7 mouse cellular contexts compared by ENCODE assay signal in the genomic region with DNA sequence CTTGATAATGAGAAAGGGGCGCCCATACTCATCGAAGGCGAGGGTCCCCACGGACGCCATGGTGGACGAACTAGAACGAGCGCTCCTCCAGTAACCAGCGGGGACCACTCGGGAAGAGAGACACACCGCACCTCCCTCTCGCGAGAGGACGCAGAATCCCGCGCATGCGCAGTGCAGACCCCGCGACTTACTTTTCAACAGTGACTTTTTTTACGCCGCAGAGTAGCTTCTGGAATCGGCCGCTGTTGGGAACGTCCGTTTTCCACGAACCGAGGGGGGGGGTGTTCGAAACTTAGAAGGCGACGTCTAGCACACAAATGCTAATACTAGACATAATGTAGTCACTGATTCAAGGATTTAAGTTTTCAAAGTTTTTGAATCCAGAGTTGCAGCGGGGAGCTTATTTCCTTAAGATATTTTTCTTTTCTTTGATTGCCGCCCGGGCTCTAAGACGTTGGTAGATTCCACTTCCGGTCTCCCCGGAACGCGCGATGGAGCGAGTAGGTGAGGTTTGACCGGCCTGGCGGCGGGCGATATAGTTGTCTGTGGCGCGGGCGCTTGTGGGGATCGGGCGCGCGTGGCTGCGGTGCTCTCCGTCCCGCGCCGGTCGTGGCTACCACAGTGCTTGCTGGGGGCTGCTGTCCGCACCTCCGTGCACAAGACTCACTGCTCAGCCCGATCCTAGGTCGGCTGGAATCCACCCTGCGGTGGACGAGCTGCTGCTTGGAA. TPM values are rescaled to one million over a fixed set of nuclear protein-coding genes. Genes with fewer than 3 reads are reported as not detected.
DNase-seq lines count a peak whose midpoint lies in the region; ATAC-seq and TF ChIP-seq lines count a peak whose summit lies in the region.

A gene (minus strand): TSS at position 159 of the 729 bp plus-strand sequence.
A gene (plus strand): TSS at position 207 of the 729 bp plus-strand sequence.

- peak within 1 kb of the TSS; percentile 87 for H3K9ac ChIP-seq in intestine, postnatal 0 days (ENCODE audit: low read depth, low read length)
- H3K9ac ChIP-seq in midbrain, embryonic 12.5 days (replicated peaks): peak within 1 kb of the TSS; percentile 96

- TF ChIP-seq CTCF in intestine, postnatal 0 days (IDR thresholded peaks at IDR 0.05; ENCODE audit: low read depth): no peak
- TF ChIP-seq CTCF in small intestine, adult 2 months (IDR thresholded peaks at IDR 0.05; ENCODE audit: extremely low read depth, insufficient read length, insufficient replicate concordance, low read depth, low read length): no peak

- peak within 1 kb of the TSS; percentile 98 for H3K4me3 ChIP-seq in embryonic facial prominence, embryonic 10.5 days
- H3K4me3 ChIP-seq in intestine, postnatal 0 days (ENCODE audit: low read depth, low read length): peak within 1 kb of the TSS; percentile 81
- peak within 1 kb of the TSS; percentile 95 for H3K4me3 ChIP-seq in midbrain, embryonic 12.5 days
- peak within 1 kb of the TSS; percentile 94 for H3K4me3 ChIP-seq in small intestine, adult 2 months (ENCODE audit: low read depth, low read length)

- no peaks in the 10 kb centered on the region for H3K27me3 ChIP-seq in embryonic facial prominence, embryonic 10.5 days (replicated peaks; ENCODE audit: low read depth, poor library complexity, severe bottlenecking)
- no peaks in the 10 kb centered on the region for H3K27me3 ChIP-seq in intestine, postnatal 0 days (replicated peaks; ENCODE audit: control insufficient read depth, insufficient read depth, low read length)
- H3K27me3 ChIP-seq in midbrain, embryonic 12.5 days: no peaks in the 10 kb centered on the region
- H3K27me3 ChIP-seq in small intestine, adult 2 months (ENCODE audit: control insufficient read depth, insufficient read depth, low read length): no peaks in the 10 kb centered on the region

- peak; percentile 98 for DNase-seq in adrenal gland, postnatal 10 days
- DNase-seq in embryonic facial prominence, embryonic 10.5 days (ENCODE audit: low spot score): peak; percentile 99
- DNase-seq in gonadal fat pad, adult 2 months (ENCODE audit: low read depth): peak; percentile 72
- DNase-seq in left cerebral cortex, postnatal 4 days: peak; percentile 98

- ATAC-seq in intestine, postnatal 0 days: peak; percentile 93
- peak; percentile 92 for ATAC-seq in midbrain, embryonic 12.5 days (ENCODE audit: low FRiP score, low read depth)

- TF ChIP-seq POLR2A in small intestine, adult 2 months (IDR thresholded peaks at IDR 0.05; ENCODE audit: low read depth, low read length): peak; percentile 81

- intact Hi-C loops in left cerebral cortex, postnatal 4 days (cut with DNase I): no loop called here

- no peaks in the 10 kb centered on the region for H3K9me3 ChIP-seq in embryonic facial prominence, embryonic 10.5 days
- H3K9me3 ChIP-seq in intestine, postnatal 0 days (ENCODE audit: control insufficient read depth): no peaks in the 10 kb centered on the region
- no peaks in the 10 kb centered on the region for H3K9me3 ChIP-seq in midbrain, embryonic 12.5 days

- H3K4me1 ChIP-seq in embryonic facial prominence, embryonic 10.5 days: peaks cover 25% of the 10 kb centered on the region
- peaks cover 12% of the 10 kb centered on the region; the same call in 1 of the 2 replicates for H3K4me1 ChIP-seq in intestine, postnatal 0 days (replicated peaks; ENCODE audit: control insufficient read depth, insufficient read depth, low read length)
- H3K4me1 ChIP-seq in midbrain, embryonic 12.5 days: peaks cover 28% of the 10 kb centered on the region
- H3K4me1 ChIP-seq in small intestine, adult 2 months (ENCODE audit: control insufficient read depth, insufficient read depth, insufficient read length, low read length): peaks cover 12% of the 10 kb centered on the region

- H3K36me3 ChIP-seq in embryonic facial prominence, embryonic 10.5 days (replicated peaks): peaks cover 22% of the 10 kb centered on the region
- peaks cover 10% of the 10 kb centered on the region for H3K36me3 ChIP-seq in intestine, postnatal 0 days (ENCODE audit: control insufficient read depth, insufficient read depth)
- H3K36me3 ChIP-seq in midbrain, embryonic 12.5 days: peaks cover 12% of the 10 kb centered on the region
- H3K36me3 ChIP-seq in small intestine, adult 2 months (ENCODE audit: control insufficient read depth, insufficient read depth, low read length): peaks cover 5% of the 10 kb centered on the region; the same call in 1 of the 2 replicates

- peak within 1 kb of the TSS; percentile 96 for H3K4me2 ChIP-seq in intestine, postnatal 0 days (replicated peaks; ENCODE audit: low read depth)
- peak within 1 kb of the TSS; percentile 97 for H3K4me2 ChIP-seq in midbrain, embryonic 12.5 days (replicated peaks)

- H3K27ac ChIP-seq in embryonic facial prominence, embryonic 10.5 days (replicated peaks): peak within 1 kb of the TSS; percentile 94
- H3K27ac ChIP-seq in intestine, postnatal 0 days (ENCODE audit: low read depth, low read length): peak within 1 kb of the TSS; percentile 85
- H3K27ac ChIP-seq in midbrain, embryonic 12.5 days (replicated peaks): peak within 1 kb of the TSS; percentile 91
- peak within 1 kb of the TSS; percentile 85 for H3K27ac ChIP-seq in small intestine, adult 2 months (ENCODE audit: insufficient read depth, low read depth, low read length)

- under 1% methylated on average over 63 of the region's 63 CpGs for WGBS in embryonic facial prominence, embryonic 10.5 days
- WGBS in intestine, postnatal 0 days: 0% methylated on average over 63 of the region's 63 CpGs
- WGBS in midbrain, embryonic 12.5 days: under 1% methylated on average over 63 of the region's 63 CpGs
- under 1% methylated on average over 63 of the region's 63 CpGs for WGBS in small intestine, adult 2 months

RNA-seq across cellular contexts. Expression of the first gene that starts in this region (rescaled TPM):
- total RNA-seq in adrenal gland, postnatal 10 days (2021): 100 to 1,000 TPM; 272 to 290 TPM
- polyA plus RNA-seq in embryonic facial prominence, embryonic 10.5 days (2016; fragmentation: Nextera tagmentation; extraction: Ambion mirVana): 782 and 839 TPM in 2 replicates
- 103 and 106 TPM in 2 replicates for polyA plus RNA-seq in gonadal fat pad, adult 2 months (2012; rRNA removed)
- polyA plus RNA-seq in intestine, postnatal 0 days (2015; fragmentation: Nextera tagmentation; extraction: Ambion mirVana): 165 and 172 TPM in 2 replicates
- 100 to 1,000 TPM; 306 to 309 TPM for total RNA-seq in left cerebral cortex, postnatal 4 days (2021)
- 592 and 610 TPM in 2 replicates for polyA plus RNA-seq in midbrain, embryonic 12.5 days (2016; fragmentation: Nextera tagmentation; extraction: Ambion mirVana)
- 30.4 and 38.8 TPM in 2 replicates for polyA plus RNA-seq in small intestine, adult 2 months (2012; rRNA removed)

RNA-seq across cellular contexts. Expression of the second gene that starts in this region (rescaled TPM):
- total RNA-seq in adrenal gland, postnatal 10 days (2021): 10 to 100 TPM; 14.8 to 19.4 TPM
- polyA plus RNA-seq in embryonic facial prominence, embryonic 10.5 days (2016; fragmentation: Nextera tagmentation; extraction: Ambion mirVana): 13.4 and 14.7 TPM in 2 replicates
- polyA plus RNA-seq in gonadal fat pad, adult 2 months (2012; rRNA removed): 8.3 and 9.8 TPM in 2 replicates
- 9.0 and 9.8 TPM in 2 replicates for polyA plus RNA-seq in intestine, postnatal 0 days (2015; fragmentation: Nextera tagmentation; extraction: Ambion mirVana)
- 10 to 100 TPM; 11.4 to 13.0 TPM for total RNA-seq in left cerebral cortex, postnatal 4 days (2021)
- 11.8 and 13.2 TPM in 2 replicates for polyA plus RNA-seq in midbrain, embryonic 12.5 days (2016; fragmentation: Nextera tagmentation; extraction: Ambion mirVana)
- polyA plus RNA-seq in small intestine, adult 2 months (2012; rRNA removed): 2.4 and 4.0 TPM in 2 replicates

Comparison
In these comparisons a context has a peak if more than half of its experiments do, and no peak if none do; other contexts are left out.
1. Peak in every context shown above with its lines: DNase-seq, ATAC-seq, H3K4me3 ChIP-seq and H3K27ac ChIP-seq.